Mouse (Mus musculus) Patski (cell line): Measurements from ENCODE around the gene Ptpn3. TPM values are rescaled to one million over a fixed set of nuclear protein-coding genes. Genes with fewer than 3 reads are reported as not detected.

Experiments used
- ATAC-seq: fragments of 100-300 bp; one replicate; pipeline ENCODE4 v1.8.0; 2021
- CTCF ChIA-PET: fragments of 350-600 bp; sonication (Branson Sonifier 250); formaldehyde crosslinking; loops from one replicate; lab custom pipeline; 2022; ENCODE audit warnings: inconsistent platforms; lab: Charles Lee
- POLR2A ChIA-PET: fragments of 350-600 bp; sonication (Branson Sonifier 250); formaldehyde crosslinking; loops from one replicate; lab custom pipeline; 2022; ENCODE audit warnings: antibody characterized with exemption, inconsistent platforms; lab: Charles Lee
- DNase-seq: peaks from one replicate; pipeline ENCODE4 v3.0.0-alpha.2; 2011; ENCODE audit warnings: low read depth, low spot score
- H3K27me3 ChIP-seq: fragments of 371-371 bp; one replicate; pipeline ENCODE4 v1.5.1; 2021
- CTCF ChIP-seq: fragments of 100-300 bp; IDR thresholded peaks from one replicate; pipeline ENCODE4 v1.5.1; 2021
- in situ Hi-C: fragments of 300-500 bp; cut with MboI; formaldehyde crosslinking; loops from 3 replicates; pipeline ENCODE4 v1.11.1; 2018; ENCODE audit warnings: low pct_unique_long_range_greater_than_20kb, mixed read lengths
- polyA plus RNA-seq: library from polyadenylated mRNA; unstranded; gene quantifications from one replicate; pipeline ENCODE4 v1.2.3, GENCODE M21; 2021

Gene Ptpn3
- polyA plus RNA-seq, 1 experiment from 2014 or later: 27.5 TPM

DNA sequence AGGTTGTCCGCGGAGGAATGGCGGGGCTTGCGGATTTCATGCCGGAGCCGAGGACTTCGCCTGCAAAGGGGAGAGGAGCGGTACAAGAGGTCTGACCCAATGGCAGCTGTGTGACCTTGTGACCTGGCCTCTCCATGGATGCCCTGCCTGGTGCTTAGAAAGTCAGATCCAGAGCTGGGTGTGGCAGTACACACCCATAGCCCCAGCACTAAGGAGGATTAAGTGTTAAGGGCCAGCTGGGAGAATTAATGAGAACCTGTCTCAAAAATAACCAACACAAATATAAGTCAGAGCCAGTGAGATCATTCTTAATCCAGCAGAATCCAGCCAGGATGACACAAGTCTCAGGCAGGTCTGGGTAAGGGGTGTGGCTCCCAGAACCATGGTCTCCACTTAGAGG lies 69.2 kb downstream of the Ptpn3 start:
- CTCF ChIA-PET: no interaction called here
- in situ Hi-C loops: no loop called here

DNA sequence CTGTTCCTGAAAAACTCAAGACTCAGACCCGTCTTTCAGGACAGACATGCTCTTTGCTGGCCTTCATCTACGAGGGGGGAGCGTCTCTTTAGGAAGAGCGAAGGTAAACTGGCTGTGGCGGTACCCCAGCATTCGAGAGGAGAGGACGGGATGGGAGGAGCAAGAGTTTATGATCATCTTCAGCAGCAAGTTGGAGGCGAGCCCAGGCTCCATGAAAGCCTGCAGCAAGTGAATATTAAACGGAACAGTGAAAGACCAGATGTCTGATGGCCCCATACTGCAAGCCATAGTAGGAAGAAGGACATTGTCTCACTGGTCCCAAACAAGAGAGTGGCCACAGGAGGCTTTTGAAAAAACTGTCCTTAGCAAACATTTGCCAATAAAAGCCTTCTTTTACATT lies 70.3 kb downstream of the Ptpn3 start:
- TF ChIP-seq CTCF: no peak
- DNase-seq: no peak
- POLR2A ChIA-PET: no interaction called here
- no peaks in the 10 kb centered on the region for H3K27me3 ChIP-seq
- CTCF ChIA-PET: no interaction called here
- in situ Hi-C loops: no loop called here
- no peak for ATAC-seq

More for the DNA sequence above, 69.2 kb downstream of the Ptpn3 start:
- DNase-seq (no peak), ATAC-seq (no peak)
- no peaks in the 10 kb centered on the region for H3K27me3 ChIP-seq
- no peak for TF ChIP-seq CTCF
- POLR2A ChIA-PET: no interaction called here

DNA sequence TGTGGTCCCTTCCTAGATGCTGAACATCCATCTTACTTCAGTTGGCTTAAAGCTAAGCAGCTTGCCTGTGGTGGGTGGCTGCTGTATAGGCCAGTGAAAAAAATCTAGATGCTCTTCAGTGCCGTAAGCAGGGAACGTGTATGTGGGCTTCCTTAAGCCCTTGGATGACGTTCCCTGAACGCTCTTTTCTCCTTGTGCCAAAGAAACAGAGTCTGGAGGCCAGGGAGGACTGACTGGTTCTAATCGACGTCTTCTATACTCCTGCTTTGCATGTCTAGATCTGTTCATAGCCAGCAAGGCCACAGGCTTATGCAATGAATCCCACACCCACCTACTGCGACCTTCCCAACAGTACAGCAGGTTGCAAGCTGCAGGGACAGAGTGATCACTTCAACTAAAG lies 71.3 kb downstream of the Ptpn3 start:
- in situ Hi-C loops: no loop called here
- no peak for TF ChIP-seq CTCF
- ChIA-PET POLR2A (interaction anchor here (0.7 kb wide), 1 partner anchor 9 kb away, joined by 3 read pairs; no protein-coding TSS in a partner anchor), CTCF (no interaction called here)
- DNase-seq: no peak
- H3K27me3 ChIP-seq: no peaks in the 10 kb centered on the region
- ATAC-seq: no peak

DNA sequence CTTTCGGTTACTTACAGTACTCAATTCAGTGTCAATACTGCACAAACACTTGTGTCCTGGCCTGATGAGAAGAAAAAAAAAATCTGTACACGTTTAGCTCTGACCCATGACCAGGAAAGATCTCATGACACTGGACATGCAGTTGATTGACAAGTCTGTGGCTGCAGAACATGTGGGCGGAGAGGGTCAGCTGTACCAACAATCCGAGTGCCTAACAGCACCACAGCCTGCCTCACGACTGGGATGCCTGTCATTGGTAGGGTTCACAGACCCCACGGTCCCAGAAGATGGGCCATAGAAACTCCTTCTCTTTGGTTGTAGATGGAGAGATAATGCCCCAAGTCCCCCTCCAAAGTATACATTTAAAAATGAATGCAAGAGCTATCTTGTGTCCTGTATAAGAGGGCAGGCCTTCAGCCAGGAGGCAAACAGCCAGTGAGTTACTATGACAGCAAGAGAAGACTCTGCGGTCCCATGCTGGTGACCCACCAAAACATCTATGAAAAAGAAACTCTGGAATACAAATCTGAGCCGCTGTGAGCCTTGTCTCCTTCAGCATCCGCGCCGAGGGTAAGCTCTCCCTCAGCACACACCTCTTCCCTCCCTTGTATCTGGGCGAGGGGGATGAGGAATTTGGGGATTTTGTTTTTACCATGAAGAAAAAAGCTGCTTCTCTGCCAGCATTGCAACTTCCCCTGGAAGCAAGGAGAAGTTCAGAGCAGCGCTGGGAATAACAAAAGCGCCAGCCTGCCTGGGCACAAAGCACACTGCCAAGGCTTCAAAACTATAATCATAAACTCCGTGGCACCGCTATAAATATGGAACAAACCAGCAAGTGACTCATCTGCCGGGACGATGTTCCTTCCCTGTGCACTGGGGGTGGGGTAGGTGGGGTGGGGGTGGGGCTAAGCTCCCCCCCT lies 72.8 kb downstream of the Ptpn3 start:
- in situ Hi-C loops: no loop called here
- no peak for DNase-seq

DNA sequence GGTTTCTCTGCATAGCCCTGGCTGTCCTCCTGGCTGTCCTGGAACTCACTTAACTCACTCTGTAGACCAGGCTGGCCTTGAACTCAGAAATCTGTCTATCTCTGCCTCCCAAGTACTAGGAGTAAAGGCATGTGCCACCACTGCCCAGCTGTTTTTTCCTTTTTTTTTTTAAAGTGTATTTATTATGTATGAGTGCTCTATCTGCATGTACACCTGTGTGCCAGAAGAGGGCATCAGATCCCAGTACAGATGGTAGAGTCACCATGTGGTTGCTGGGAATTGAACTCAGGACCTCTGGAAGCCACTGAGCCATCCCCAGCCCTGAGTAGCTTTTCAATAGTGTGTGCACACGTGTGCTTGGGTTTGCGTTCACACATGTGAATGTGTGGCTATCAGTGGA lies 76.9 kb downstream of the Ptpn3 start:
- H3K27me3 ChIP-seq: no peaks in the 10 kb centered on the region
- ChIA-PET POLR2A (interaction anchor here (0.6 to 0.8 kb wide), 2 partner anchors 15 to 56 kb away, joined by 3 read pairs; no protein-coding TSS in a partner anchor), CTCF (no interaction called here)
- no peak for TF ChIP-seq CTCF
- ATAC-seq: no peak
- no peak for DNase-seq
- in situ Hi-C loops: no loop called here

More for the DNA sequence above, 72.8 kb downstream of the Ptpn3 start:
- no peak for TF ChIP-seq CTCF
- POLR2A ChIA-PET: no interaction called here
- CTCF ChIA-PET: no interaction called here
- no peak for ATAC-seq
- H3K27me3 ChIP-seq: no peaks in the 10 kb centered on the region

DNA sequence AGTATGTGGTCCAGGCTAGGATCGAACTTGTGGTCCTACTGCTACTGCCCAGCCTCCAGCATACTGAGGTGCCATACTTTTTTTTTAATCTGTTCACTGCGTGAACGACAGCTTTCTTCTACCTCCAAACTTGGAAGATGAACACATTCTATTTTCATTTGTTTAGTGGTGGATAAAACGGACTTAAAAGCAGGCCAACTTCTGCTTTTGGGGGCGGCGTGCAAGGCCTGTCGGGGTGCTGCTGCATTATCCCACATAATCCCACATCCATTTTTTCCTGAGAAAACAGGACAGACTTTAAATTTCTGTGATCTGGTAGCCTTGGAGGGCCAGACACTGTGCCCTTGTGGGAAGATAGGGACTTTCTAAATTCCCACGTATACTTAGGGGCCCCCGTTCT lies 83.9 kb downstream of the Ptpn3 start:
- no peaks in the 10 kb centered on the region for H3K27me3 ChIP-seq
- no peak for ATAC-seq
- no peak for DNase-seq
- no peak for TF ChIP-seq CTCF
- in situ Hi-C loops: no loop called here
- ChIA-PET CTCF (no interaction called here), POLR2A (interaction anchor here (0.7 to 1.4 kb wide), 2 partner anchors 9 to 236 kb away, joined by 3 to 4 read pairs; no protein-coding TSS in a partner anchor)

DNA sequence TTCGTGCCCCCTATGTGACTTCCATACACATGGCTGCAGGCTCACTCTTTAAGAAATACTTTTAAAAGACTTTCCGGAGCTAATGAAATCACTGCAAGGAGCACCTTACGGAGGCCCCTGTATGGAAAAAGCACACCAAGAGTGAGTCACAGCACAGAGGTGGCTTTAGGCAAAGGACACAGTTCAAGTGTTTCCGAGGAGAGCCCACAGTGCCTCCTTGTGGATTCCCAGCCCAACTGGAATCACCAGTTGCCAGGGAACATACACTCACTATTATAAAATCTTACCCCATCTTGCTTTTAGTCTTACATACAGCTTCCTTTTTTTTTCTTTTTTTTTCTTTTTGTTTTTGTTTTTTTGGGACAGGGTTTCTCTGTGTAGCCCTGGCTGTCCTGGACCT lies 85.1 kb downstream of the Ptpn3 start:
- no peak for DNase-seq
- ATAC-seq: no peak
- CTCF ChIA-PET: interaction anchor here (1.0 kb wide), 1 partner anchor 24 kb away, joined by 3 read pairs; no protein-coding TSS in a partner anchor
- POLR2A ChIA-PET: interaction anchor here (0.5 kb wide), 1 partner anchor 152 kb away, joined by 4 read pairs; no protein-coding TSS in a partner anchor
- in situ Hi-C loops: no loop called here
- no peak for TF ChIP-seq CTCF
- no peaks in the 10 kb centered on the region for H3K27me3 ChIP-seq

DNA sequence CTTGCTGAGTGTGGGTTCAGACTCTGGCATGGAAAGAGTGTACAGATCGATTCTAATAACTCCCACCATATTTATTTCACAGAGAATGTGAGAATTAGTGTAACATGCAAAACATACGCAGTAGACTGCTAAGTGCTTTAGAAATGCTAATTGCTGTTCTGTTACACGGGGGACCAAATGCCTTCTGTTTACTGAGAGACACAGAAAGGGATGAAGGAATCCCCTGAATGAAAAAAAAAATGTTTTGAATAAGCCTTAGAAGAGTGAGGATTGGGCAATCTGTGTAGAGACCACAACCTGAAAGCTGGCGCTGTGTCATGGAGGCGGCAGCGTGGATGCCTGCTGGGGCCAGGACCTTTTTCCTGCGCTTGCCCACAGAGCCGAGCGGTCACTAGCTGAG lies 86.8 kb downstream of the Ptpn3 start:
- ChIA-PET CTCF (interaction anchor here (1.1 kb wide), 1 partner anchor 10 kb away, joined by 3 read pairs; no protein-coding TSS in a partner anchor), POLR2A (no interaction called here)
- in situ Hi-C loops: no loop called here
- no peak for TF ChIP-seq CTCF
- H3K27me3 ChIP-seq: no peaks in the 10 kb centered on the region
- no peak for ATAC-seq
- DNase-seq: no peak

DNA sequence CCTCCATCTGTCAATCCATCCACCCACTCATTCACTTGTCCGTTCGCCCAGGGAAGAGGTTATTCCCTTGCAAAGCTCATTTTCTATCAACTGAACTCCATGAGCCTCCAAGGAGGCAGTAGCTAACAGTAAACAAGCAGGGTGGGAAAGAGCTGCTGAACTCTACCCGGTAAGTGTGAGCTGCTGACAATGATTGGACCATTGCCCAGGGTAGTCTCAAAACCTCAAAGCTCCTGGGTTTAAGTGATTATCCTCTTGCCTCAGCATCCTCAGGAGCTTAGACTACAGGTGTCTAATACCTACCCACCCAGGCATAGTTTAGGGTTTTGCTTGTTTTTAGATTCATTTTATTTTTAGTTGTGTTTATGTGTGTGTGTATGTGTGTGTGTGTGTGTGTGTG lies 87.5 kb downstream of the Ptpn3 start:
- H3K27me3 ChIP-seq: no peaks in the 10 kb centered on the region
- DNase-seq (no peak), ATAC-seq (no peak)
- in situ Hi-C loops: no loop called here
- TF ChIP-seq CTCF: no peak
- ChIA-PET POLR2A (interaction anchor here (0.9 kb wide), 1 partner anchor 11 kb away, joined by 3 read pairs; no protein-coding TSS in a partner anchor), CTCF (interaction anchor here (0.8 kb wide), 1 partner anchor 9 kb away, joined by 3 read pairs; no protein-coding TSS in a partner anchor)

DNA sequence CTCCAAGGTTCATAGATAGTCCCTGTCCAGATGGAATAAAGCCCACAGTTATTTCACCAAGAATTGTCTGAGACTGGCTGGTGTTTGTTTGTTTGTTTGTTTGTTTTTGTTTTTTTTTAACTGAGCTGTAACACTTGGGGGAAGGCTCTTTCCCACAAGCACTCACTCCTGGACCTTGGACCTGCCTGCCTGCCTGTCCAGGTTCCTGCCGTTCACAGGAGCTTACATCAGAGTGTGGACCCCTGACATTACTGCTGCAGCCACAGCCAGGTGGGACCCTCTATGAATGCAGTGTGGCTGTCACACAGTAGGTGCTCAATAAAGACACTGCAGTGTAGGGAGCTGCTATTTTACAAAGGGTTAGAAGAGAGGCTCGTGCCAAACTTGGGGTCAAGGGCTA lies 89.9 kb downstream of the Ptpn3 start:
- ChIA-PET CTCF (no interaction called here), POLR2A (no interaction called here)
- ATAC-seq: no peak
- H3K27me3 ChIP-seq: no peaks in the 10 kb centered on the region
- no peak for DNase-seq
- in situ Hi-C loops: no loop called here
- no peak for TF ChIP-seq CTCF

DNA sequence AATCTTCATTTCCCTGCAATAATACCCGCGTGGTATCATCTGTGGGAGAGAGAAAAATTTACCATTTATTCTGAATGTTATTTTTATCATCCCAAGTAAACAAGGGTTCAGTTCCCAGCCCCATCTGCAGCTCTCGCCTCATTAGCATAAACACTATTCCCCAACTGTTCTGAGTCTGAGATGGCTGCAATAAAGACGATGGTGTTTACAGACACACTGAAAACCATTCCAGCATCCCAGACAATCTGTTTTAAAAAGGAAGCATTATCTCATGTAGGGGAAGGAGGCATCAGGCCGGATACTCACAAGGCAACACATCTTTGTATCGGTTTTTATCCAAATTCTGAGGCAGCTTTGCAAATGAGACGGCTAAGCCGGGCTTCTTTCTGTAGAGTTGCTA lies 95.7 kb downstream of the Ptpn3 start:
- ATAC-seq (no peak), DNase-seq (no peak)
- POLR2A ChIA-PET: no interaction called here
- H3K27me3 ChIP-seq: no peaks in the 10 kb centered on the region
- TF ChIP-seq CTCF: no peak
- CTCF ChIA-PET: interaction anchor here (1.5 kb wide), 1 partner anchor 8 kb away, joined by 3 read pairs; no protein-coding TSS in a partner anchor
- in situ Hi-C loops: no loop called here
